Mouse (Mus musculus) neural tube, embryonic 12.5 days (tissue): ENCODE results near the gene Fam122c. TPM values are rescaled to one million over a fixed set of nuclear protein-coding genes. Genes with fewer than 3 reads are reported as not detected.
"Not testable (repeated sequence)": the region's sequence is repeated elsewhere in the genome, so short reads cannot be mapped to it uniquely, and the experiment has no call there.

Experiments
- ATAC-seq: fragments of 200-750 bp; cut with Nextera tagmentation; 2 replicates; pipeline ENCODE4 v1.8.0; 2017; ENCODE audit warnings: low read depth, mild to moderate bottlenecking, moderate TSS enrichment, moderate library complexity; ENCODE audit not compliant: low FRiP score
- H3K27ac ChIP-seq: fragments of 300-500 bp; sonication (generic); 2 replicates; pipeline ENCODE4 v1.5.1; 2016
- H3K27me3 ChIP-seq: fragments of 300-500 bp; sonication (generic); replicated peaks from 2 replicates; pipeline ENCODE4 v1.6.1; 2016; ENCODE audit warnings: mild to moderate bottlenecking
- H3K36me3 ChIP-seq: fragments of 300-500 bp; sonication (generic); 2 replicates; pipeline ENCODE4 v1.6.1; 2016; ENCODE audit warnings: mild to moderate bottlenecking
- H3K4me1 ChIP-seq: fragments of 300-500 bp; sonication (generic); 2 replicates; pipeline ENCODE4 v1.6.1; 2016
- H3K4me2 ChIP-seq: fragments of 300-500 bp; sonication (generic); replicated peaks from 2 replicates; pipeline ENCODE4 v1.6.1; 2016; ENCODE audit warnings: mild to moderate bottlenecking
- H3K4me3 ChIP-seq: fragments of 300-500 bp; sonication (generic); 2 replicates; pipeline ENCODE4 v1.5.1; 2016
- H3K9ac ChIP-seq: fragments of 300-500 bp; sonication (generic); 2 replicates; pipeline ENCODE4 v1.6.1; 2016; ENCODE audit warnings: mild to moderate bottlenecking
- H3K9me3 ChIP-seq: fragments of 300-500 bp; sonication (generic); 2 replicates; pipeline ENCODE4 v1.6.1; 2016; ENCODE audit warnings: mild to moderate bottlenecking
- WGBS: fragments of 180-500 bp; shearing (Covaris S2); methylation state at CpG from one replicate; pipeline ENCODE4 v1.1.7; 2016; 5-methylcytosine and 5-hydroxymethylcytosine counted together
- polyA plus RNA-seq: library from polyadenylated mRNA; unstranded; fragments of >200 nt; fragmentation: Nextera tagmentation; extraction: Ambion mirVana; gene quantifications from 2 replicates; pipeline ENCODE4 v1.2.1, GENCODE M21; 2016

Fam122c gene
- polyA plus RNA-seq, 1 experiment from 2014 or later = not detected

DNA sequence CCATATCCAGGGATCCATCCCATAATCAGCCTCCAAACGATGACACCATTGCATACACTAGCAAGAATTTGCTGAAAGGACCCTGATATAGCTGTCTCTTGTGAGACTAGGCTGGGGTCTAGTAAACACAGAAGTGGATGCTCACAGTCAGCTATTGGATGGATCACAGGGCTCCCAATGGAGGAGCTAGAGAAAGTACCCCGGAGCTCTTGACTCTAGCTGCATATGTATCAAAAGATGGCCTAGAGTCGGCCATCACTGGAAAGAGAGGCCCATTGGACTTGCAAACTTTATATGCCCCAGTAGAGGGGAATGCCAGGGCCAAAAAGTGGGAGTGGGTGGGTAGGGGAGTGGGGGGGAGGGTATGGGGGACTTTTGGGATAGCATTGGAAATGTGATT is 1.6 kb upstream of the Fam122c start:
- not testable (repeated sequence) for H3K9ac ChIP-seq, H3K27ac ChIP-seq, H3K4me1 ChIP-seq, H3K9me3 ChIP-seq, H3K36me3 ChIP-seq, ATAC-seq, H3K4me2 ChIP-seq, H3K4me3 ChIP-seq, H3K27me3 ChIP-seq
- WGBS = 79% methylated on average over 3 of the region's 3 CpGs

DNA sequence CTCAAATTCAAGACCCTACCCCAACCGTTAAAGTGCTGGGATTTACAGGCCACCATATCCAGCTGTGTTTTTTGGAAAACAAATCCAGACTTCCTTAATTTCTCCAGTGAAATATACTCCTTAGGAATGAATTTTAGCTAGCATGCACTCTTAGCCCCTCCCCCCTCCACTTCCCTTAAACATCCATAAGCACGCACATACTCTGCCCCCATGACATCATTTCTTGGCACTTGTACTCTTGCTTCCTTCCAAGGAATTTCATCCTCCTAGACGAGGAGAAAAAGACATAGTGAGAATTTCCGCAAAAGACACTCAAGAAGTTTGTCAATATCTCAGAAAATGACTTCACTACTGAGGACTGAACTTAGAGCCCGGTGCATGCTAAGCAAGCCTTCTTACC is 14.7 kb downstream of the Fam122c start:
- H3K27ac ChIP-seq = no peak overlapping the region
- no peak overlapping the region for H3K9ac ChIP-seq
- no peaks in the 10 kb centered on the region for H3K36me3 ChIP-seq
- no peaks in the 10 kb centered on the region for H3K4me1 ChIP-seq
- 82% methylated on average over 5 of the region's 5 CpGs for WGBS
- H3K27me3 ChIP-seq = no peaks in the 10 kb centered on the region
- H3K4me3 ChIP-seq = no peak overlapping the region
- no peak overlapping the region for H3K4me2 ChIP-seq
- H3K9me3 ChIP-seq = no peaks in the 10 kb centered on the region
- no peak for ATAC-seq

DNA sequence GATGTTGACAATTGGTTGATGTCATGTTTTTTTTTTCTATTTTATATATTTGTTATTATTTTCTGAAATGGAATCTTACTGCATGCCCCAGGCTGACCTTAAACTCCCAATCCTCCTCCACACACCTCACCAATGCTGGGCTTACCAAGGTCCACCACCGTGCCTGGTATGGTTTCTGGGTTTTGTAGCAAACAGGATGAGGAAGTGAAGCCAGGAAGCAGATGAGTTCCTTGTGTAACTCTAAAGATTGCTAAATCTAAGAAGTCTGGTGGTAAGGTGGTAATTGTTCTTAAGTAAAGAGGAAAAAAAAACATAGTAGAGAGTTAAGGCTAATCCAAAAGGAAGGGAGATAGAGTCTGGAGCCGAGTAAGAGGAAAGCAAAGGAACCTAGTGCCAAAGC is 47.3 kb downstream of the Fam122c start:
- Histone ChIP-seq H3K4me2 (no peak overlapping the region), H3K4me3 (no peak overlapping the region), H3K27me3 (no peaks in the 10 kb centered on the region), H3K9me3 (no peaks in the 10 kb centered on the region), H3K27ac (no peak overlapping the region), H3K9ac (no peak overlapping the region), H3K36me3 (no peaks in the 10 kb centered on the region), H3K4me1 (no peaks in the 10 kb centered on the region)
- ATAC-seq = no peak
- WGBS = 78% methylated on average over 2 of the region's 2 CpGs

DNA sequence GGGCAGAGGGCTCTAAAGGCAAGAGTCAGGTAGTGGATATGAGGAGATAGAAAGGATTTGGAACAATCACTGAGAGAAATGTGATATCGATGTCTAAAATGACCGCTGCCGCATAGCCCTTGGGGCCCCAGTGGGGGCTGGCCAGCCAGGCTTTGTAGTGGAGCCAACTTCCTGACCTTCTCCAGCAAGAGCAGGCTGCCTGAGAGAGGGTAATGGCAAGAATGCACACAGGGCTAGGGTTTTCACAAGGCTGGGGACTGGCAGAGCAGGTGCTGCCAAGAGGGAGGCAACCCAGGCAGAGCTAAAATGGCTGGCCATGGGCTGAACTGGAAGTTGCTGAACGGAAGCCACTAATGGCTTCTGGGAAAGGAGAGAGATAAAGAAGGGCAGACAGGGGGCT is 47.9 kb downstream of the Fam122c start:
- H3K9ac ChIP-seq = no peak overlapping the region
- H3K27ac ChIP-seq = no peak overlapping the region
- no peak for ATAC-seq
- H3K27me3 ChIP-seq = no peaks in the 10 kb centered on the region
- no peaks in the 10 kb centered on the region for H3K9me3 ChIP-seq
- no peak overlapping the region for H3K4me2 ChIP-seq
- 80% methylated on average over 4 of the region's 4 CpGs for WGBS
- H3K4me3 ChIP-seq = no peak overlapping the region
- no peaks in the 10 kb centered on the region for H3K4me1 ChIP-seq
- H3K36me3 ChIP-seq = no peaks in the 10 kb centered on the region

DNA sequence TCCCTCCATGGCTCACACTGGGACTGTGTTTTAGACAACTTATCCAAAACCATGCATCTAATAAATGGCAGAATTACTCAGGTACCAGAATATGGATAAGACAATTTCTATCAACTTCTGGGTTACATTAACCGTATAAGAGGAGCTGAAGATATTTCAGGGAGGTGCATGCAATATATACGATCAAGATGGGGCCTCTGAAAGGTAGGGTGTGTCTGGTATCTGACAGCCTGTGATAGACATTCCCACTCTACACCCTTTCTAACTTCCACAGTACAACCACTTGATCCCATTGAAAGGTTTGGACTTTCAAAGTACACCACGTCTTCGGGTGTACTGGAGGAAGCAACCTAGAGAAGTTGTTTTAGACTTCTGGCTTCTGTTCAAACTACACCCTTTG is 57.2 kb downstream of the Fam122c start:
- no peak overlapping the region for H3K27ac ChIP-seq
- H3K27me3 ChIP-seq = no peaks in the 10 kb centered on the region
- no peak overlapping the region for H3K4me3 ChIP-seq
- H3K4me2 ChIP-seq = no peak overlapping the region
- no peaks in the 10 kb centered on the region for H3K36me3 ChIP-seq
- 92% methylated on average over 4 of the region's 4 CpGs for WGBS
- ATAC-seq = no peak
- H3K9me3 ChIP-seq = no peaks in the 10 kb centered on the region
- H3K9ac ChIP-seq = no peak overlapping the region
- no peaks in the 10 kb centered on the region for H3K4me1 ChIP-seq

DNA sequence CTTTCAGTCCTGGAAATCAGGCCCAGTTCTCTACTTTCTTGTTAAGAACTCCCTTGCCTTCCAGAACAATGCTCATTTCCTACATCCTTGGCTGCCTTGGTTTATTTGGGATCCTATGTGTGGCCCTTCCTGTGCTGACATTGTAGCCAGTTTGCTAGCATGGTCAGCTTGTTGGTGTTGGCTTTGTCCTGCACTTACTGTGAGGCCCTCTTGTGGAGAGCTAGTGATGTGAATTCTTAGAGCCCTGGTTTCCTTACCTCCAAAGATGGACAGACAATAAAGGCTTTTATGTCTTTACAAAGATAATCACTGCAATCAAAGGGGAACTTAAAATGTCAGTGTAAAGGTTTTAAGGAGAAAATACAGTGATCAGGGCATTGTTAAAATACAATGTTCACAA is 64.1 kb downstream of the Fam122c start:
- ATAC-seq = no peak
- no peak overlapping the region for H3K27ac ChIP-seq
- no peaks in the 10 kb centered on the region for H3K4me1 ChIP-seq
- H3K4me2 ChIP-seq = no peak overlapping the region
- no peaks in the 10 kb centered on the region for H3K27me3 ChIP-seq
- no peak overlapping the region for H3K9ac ChIP-seq
- H3K9me3 ChIP-seq = no peaks in the 10 kb centered on the region
- H3K4me3 ChIP-seq = no peak overlapping the region
- no peaks in the 10 kb centered on the region for H3K36me3 ChIP-seq

DNA sequence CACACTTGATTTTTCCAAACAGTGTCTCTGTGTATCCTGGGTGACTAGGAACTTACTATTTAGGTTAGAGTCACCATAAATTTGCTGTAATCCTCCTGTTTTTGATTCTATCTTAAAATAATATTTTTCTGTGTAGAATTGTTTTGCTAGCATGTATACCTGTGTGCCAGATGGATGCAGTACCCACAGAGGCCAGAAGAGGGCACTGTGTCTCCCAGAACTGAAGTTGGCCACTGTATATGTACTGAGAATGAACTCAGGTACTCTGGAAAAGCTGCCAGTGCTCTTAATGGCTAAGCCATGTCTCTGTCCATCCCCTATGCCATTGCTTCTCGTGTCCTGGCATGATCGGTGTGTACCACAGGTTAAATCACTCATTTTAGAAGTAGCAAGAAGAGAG is 68.3 kb downstream of the Fam122c start:
- Histone ChIP-seq H3K27ac (no peak overlapping the region), H3K36me3 (no peaks in the 10 kb centered on the region), H3K27me3 (no peaks in the 10 kb centered on the region), H3K9me3 (no peaks in the 10 kb centered on the region), H3K4me1 (no peaks in the 10 kb centered on the region), H3K9ac (no peak overlapping the region), H3K4me2 (no peak overlapping the region), H3K4me3 (no peak overlapping the region)
- 72% methylated on average over 2 of the region's 2 CpGs for WGBS
- ATAC-seq = no peak

DNA sequence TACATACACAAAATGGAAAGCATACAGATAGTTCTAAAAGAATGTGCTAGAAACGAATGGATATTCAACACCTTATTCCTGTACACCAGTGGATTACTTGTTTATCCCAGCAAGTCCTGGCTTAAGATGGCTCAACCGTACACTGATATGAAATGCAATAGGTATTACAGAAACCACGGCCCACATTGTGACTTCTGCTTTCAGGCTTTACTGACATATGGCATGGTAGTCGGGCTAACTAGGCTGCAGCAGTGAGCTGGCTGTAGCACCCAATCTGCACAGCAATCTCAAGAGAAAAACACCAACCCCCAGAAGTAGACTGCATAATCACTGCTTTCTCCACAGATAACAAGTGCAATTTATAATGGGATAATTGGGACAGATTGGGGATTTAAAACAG is 75.2 kb downstream of the Fam122c start:
- H3K9ac ChIP-seq = no peak overlapping the region
- ATAC-seq = no peak
- no peaks in the 10 kb centered on the region for H3K27me3 ChIP-seq
- H3K4me1 ChIP-seq = no peaks in the 10 kb centered on the region
- no peak overlapping the region for H3K4me2 ChIP-seq
- WGBS = 90% methylated on average over 4 of the region's 4 CpGs
- no peak overlapping the region for H3K27ac ChIP-seq
- H3K9me3 ChIP-seq = no peaks in the 10 kb centered on the region
- H3K36me3 ChIP-seq = 0 out of 2 replicates have a peak, but pooled peaks cover 9% of the 10 kb centered on the region
- no peak overlapping the region for H3K4me3 ChIP-seq

DNA sequence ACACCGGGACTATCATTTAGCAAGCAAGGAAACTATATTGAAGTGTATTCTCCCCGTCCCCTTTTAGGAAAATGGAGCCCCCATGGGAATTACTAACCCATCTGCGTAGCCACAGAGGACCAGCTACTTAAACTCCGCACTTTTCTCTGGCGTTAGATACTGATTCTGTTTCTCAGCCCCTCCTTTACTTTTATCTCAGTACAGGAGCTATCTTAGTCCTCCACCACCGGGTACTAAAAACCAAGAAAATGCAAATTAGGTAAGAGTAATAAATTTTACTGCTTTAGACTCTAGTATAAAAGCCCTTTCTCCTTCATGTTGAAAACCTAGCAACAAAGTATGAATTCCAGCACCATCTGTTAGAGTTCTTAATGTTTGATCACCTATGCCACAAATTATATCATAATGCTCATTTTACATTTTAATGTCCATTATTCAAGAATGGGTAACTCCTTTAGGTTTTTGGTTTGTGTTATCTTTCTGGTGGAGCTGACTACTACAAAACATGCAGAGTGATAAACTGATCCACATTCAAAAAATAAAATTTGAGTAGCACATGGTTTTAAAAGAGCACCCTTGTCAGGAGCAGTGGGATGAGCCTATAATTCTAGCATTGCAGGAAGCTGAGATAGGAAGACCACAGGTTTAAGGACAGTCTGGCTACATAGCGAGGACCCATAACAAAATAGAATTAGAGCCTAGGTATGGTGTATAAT is 91.6 kb downstream of the Fam122c start:
- no peaks in the 10 kb centered on the region for H3K4me1 ChIP-seq
- no peak overlapping the region for H3K4me3 ChIP-seq
- no peaks in the 10 kb centered on the region for H3K9me3 ChIP-seq
- no peak overlapping the region for H3K27ac ChIP-seq
- no peaks in the 10 kb centered on the region for H3K36me3 ChIP-seq
- WGBS = 54% methylated on average over 7 of the region's 7 CpGs
- ATAC-seq = no peak
- no peaks in the 10 kb centered on the region for H3K27me3 ChIP-seq
- no peak overlapping the region for H3K4me2 ChIP-seq
- no peak overlapping the region for H3K9ac ChIP-seq

DNA sequence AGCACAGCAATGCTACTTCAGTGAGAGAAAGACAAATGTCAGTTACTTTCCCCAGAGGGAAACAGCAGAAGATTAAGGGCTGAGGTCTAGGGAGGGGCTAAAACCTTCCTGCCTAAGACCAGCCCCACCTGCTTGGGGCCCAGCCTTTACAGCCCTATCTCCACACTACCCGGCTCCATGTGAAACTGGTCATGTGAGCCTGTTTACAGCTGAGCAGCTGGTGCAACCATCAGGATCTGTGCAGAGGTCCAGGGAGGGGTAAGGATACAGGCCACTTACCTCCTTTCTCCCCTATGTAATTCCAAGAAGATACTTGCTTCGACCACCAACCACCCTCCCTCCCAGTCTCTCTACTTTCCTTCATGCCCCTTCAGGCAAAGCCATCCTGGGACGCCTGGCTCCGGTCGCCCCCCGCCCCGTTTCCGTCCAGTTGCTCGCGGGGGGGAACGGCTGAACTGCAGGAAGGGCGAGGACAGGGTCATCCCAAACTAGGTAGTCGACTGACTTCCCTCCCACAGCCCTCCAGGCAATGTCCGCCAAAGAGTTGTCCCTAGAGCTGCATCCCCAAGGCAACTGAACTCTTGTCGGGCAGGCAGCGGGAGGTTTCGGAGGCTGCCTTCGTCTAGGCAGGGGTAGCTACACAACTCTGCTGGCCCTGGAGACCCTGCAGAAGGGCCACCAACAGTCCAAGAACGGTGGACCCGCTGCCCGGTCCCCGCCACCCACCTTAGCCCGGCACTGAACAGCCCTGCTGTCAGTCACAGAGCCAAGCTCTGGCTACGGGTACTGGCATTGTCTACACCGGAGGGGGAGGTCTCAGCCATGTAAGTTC is 96.5 kb downstream of the Fam122c start:
- Histone ChIP-seq H3K4me3 (peak overlapping the region; percentile 54), H3K27me3 (no peaks in the 10 kb centered on the region), H3K9me3 (no peaks in the 10 kb centered on the region), H3K9ac (peak overlapping the region; percentile 69), H3K4me1 (no peaks in the 10 kb centered on the region), H3K27ac (peak overlapping the region; percentile 20; the same call in 1 of the 2 replicates), H3K4me2 (peak overlapping the region; percentile 61), H3K36me3 (no peaks in the 10 kb centered on the region)
- WGBS = 24% methylated on average over 25 of the region's 25 CpGs
- ATAC-seq = peak; percentile 88

DNA sequence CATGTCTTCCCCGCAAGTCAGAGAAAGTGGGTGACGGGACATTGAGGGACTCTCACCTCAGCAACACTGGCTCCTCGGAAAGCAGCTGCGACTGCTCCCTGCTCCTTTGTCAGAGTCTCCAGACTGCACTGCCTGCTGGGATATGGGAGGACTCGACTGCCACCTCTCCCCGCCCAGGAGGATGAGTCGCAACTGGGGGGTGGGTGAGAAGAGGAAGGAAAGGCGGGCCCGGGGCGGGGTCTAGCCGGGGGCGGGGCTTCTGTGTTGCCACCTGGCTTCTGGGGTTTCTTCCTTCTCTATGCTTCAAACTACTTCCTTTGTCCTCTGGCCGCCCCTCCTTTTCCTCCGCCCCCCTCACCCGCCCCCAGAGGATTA is 97.1 kb downstream of the Fam122c start, which contains the start of gene Mospd1:
Mospd1 (minus strand) TSS at position 137 of the 375 bp plus-strand sequence.
- 18% methylated on average over 15 of the region's 15 CpGs for WGBS

More for the DNA sequence above, 97.1 kb downstream of the Fam122c start, which contains the start of gene Mospd1:
- peak within 1 kb of the TSS; percentile 69 for H3K9ac ChIP-seq
- H3K4me2 ChIP-seq = peak within 1 kb of the TSS; percentile 61
- ATAC-seq = peak; percentile 97
- H3K36me3 ChIP-seq = no peaks in the 10 kb centered on the region
- peak within 1 kb of the TSS; percentile 20; the same call in 1 of the 2 replicates for H3K27ac ChIP-seq
- no peaks in the 10 kb centered on the region for H3K4me1 ChIP-seq
- H3K4me3 ChIP-seq = peak within 1 kb of the TSS; percentile 54
- H3K27me3 ChIP-seq = no peaks in the 10 kb centered on the region
- no peaks in the 10 kb centered on the region for H3K9me3 ChIP-seq
